Mouse (Mus musculus) lung, postnatal 0 days (tissue): ENCODE measurements around the gene Dop1b. TPM values are rescaled to one million over a fixed set of nuclear protein-coding genes. Genes with fewer than 3 reads are reported as not detected.

Source experiments
- ATAC-seq: fragments of 200-750 bp; cut with Nextera tagmentation; 2 replicates; pipeline ENCODE4 v1.8.0; 2017; ENCODE audit warnings: moderate library complexity
- DNase-seq: peaks from one replicate; pipeline ENCODE4 v3.0.0-alpha.2; 2016; ENCODE audit warnings: low spot score
- H3K27ac ChIP-seq: fragments of 300-500 bp; sonication (generic); 2 replicates; pipeline ENCODE4 v1.5.1; 2014; ENCODE audit warnings: antibody characterized with exemption, mild to moderate bottlenecking, low read length, mixed read lengths
- H3K27me3 ChIP-seq: fragments of 300-500 bp; sonication (generic); replicated peaks from 2 replicates; pipeline ENCODE4 v1.6.1; 2014; ENCODE audit warnings: low read length, mixed read lengths; ENCODE audit not compliant: insufficient read depth
- H3K36me3 ChIP-seq: fragments of 300-500 bp; sonication (generic); 2 replicates; pipeline ENCODE4 v1.6.1; 2014; ENCODE audit warnings: low read length, mixed read lengths; ENCODE audit not compliant: insufficient read depth
- H3K4me1 ChIP-seq: fragments of 300-500 bp; sonication (generic); 2 replicates; pipeline ENCODE4 v1.6.1; 2014; ENCODE audit warnings: antibody characterized with exemption, low read depth, low read length, mixed read lengths; ENCODE audit not compliant: insufficient read depth
- H3K4me2 ChIP-seq: fragments of 300-500 bp; sonication (generic); replicated peaks from 2 replicates; pipeline ENCODE4 v1.6.1; 2014; ENCODE audit warnings: low read depth, mild to moderate bottlenecking, low read length, moderate library complexity, mixed read lengths
- H3K4me3 ChIP-seq: fragments of 300-500 bp; sonication (generic); 2 replicates; pipeline ENCODE4 v1.5.1; 2014; ENCODE audit warnings: low read depth, low read length
- H3K9ac ChIP-seq: fragments of 300-500 bp; sonication (generic); replicated peaks from 2 replicates; pipeline ENCODE4 v1.6.1; 2014; ENCODE audit warnings: low read depth, mild to moderate bottlenecking
- H3K9me3 ChIP-seq: fragments of 300-500 bp; sonication (generic); 2 replicates; pipeline ENCODE4 v1.6.1; 2016; ENCODE audit warnings: low read length, mixed read lengths
- CTCF ChIP-seq: IDR thresholded peaks from 2 replicates; pipeline ENCODE4 v1.5.1; 2016; ENCODE audit warnings: antibody characterized with exemption, mild to moderate bottlenecking
- EP300 ChIP-seq: IDR thresholded peaks from 2 replicates; pipeline ENCODE4 v1.6.1; 2016; ENCODE audit warnings: antibody characterized with exemption, mild to moderate bottlenecking, control low read depth
- WGBS: fragments of 180-500 bp; shearing (Covaris S2); extraction: QIAGEN DNeasy Blood & Tissue Kit; methylation state at CpG from one replicate; pipeline ENCODE4 v1.1.7; 2014; 5-methylcytosine and 5-hydroxymethylcytosine counted together
- polyA plus RNA-seq: library from polyadenylated mRNA; unstranded; fragments of >200 nt; fragmentation: Nextera tagmentation; extraction: Ambion mirVana; gene quantifications from 2 replicates; pipeline ENCODE4 v1.2.1, GENCODE M21; 2015

The Dop1b gene
- polyA plus RNA-seq, 1 experiment from 2014 or later: 14.8 TPM

DNA sequence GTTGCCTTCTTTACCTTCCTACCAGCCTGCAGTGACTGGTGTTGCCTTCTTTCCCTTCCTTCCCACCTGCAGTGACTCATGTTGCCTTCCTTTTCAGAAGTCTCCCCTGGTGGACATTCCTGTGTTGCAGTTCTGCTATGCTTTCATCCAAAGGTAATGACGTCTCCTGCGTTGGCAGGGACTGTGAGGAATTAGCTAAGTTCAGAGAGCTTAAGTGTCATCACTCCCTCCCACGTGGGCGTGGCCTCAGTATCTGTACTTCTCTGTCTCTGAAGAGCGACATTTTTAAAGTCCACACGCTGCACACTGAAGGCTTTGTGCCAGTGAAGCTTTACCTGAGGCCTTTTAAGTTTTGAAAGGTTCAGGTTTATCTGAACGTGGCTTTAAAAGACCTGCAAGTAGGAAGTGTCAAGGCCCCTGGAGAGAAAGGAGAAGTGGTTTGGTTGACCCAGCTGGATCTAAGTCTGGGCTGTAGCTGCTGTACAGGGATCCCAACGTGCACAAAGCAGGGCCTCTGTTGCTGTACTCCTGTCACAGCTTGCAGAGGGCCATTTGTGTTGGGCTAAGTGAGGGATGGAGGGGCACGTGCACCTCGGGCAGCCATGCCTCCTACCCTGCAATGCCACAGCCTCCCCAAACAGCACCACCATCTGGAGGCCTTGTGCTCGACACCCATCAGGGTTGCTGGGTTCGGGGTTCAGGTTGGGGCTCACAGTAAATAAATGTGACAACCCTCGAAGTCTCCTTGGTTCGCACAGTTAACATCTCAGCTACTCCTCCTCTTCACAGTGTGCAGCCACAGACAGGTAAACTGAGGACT lies 69.2 kb downstream of the Dop1b start:
- H3K27ac ChIP-seq: no peak overlapping the region

DNA sequence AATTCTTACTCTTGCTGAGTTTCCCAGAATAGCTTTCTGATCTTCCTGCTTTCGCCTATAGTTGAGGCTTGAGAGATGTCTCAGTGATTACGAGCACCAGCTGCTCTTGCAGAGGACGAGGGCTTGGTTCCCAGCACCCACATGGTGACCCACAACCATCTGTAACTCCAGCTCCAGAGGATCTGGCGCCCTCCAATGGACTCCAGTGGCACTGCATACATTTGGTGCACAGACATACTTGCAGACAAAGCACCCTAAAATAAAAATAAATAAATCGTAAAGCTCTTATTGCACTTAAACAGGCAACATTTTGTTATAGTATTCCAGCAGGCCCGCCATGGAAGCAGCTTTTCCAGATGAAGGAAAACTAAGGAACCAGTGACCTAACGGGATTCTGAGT lies 72.5 kb downstream of the Dop1b start:
- peak; percentile 27; the same call in 1 of the 2 replicates for TF ChIP-seq CTCF
- no peak for TF ChIP-seq EP300
- peaks cover 12% of the 10 kb centered on the region for H3K36me3 ChIP-seq
- no peaks in the 10 kb centered on the region for H3K4me1 ChIP-seq
- H3K4me2 ChIP-seq: no peak overlapping the region
- no peaks in the 10 kb centered on the region for H3K9me3 ChIP-seq
- ATAC-seq (no peak), DNase-seq (no peak)
- H3K4me3 ChIP-seq: no peak overlapping the region
- no peak overlapping the region for H3K27ac ChIP-seq
- H3K27me3 ChIP-seq: no peaks in the 10 kb centered on the region
- H3K9ac ChIP-seq: no peak overlapping the region
- 92% methylated on average over 7 of the region's 7 CpGs for WGBS

More for the DNA sequence above, 69.2 kb downstream of the Dop1b start:
- Histone ChIP-seq H3K27me3 (no peaks in the 10 kb centered on the region), H3K36me3 (peaks cover 15% of the 10 kb centered on the region), H3K9ac (no peak overlapping the region), H3K4me2 (no peak overlapping the region), H3K4me3 (no peak overlapping the region), H3K9me3 (no peaks in the 10 kb centered on the region), H3K4me1 (no peaks in the 10 kb centered on the region)
- 45% methylated on average over 14 of the region's 14 CpGs for WGBS
- ATAC-seq (peak; percentile 79), DNase-seq (peak; percentile 78)
- no peak for TF ChIP-seq EP300
- TF ChIP-seq CTCF: peak; percentile 62

DNA sequence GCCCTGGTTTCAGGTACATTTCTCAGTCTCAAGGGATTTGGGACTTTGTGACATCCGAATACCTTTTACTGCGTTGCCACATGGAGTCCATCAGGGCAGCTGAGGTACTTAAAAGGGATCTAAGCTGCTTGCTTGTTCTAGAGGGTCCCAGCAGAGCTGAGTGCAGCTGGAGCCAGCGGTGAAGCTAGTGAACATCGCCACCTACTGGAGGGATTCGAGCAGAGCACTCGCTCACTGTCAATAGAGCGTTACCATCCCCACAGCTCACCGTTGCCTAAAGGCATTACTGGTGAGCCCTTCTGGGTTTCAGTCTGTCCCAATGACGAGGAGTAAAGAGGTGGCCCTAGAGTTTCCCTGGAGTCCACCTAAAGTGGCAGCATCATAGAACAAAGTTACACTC lies 74.1 kb downstream of the Dop1b start:
- H3K9me3 ChIP-seq: no peaks in the 10 kb centered on the region
- peak; percentile 86 for DNase-seq
- peaks cover 12% of the 10 kb centered on the region for H3K36me3 ChIP-seq
- no peak overlapping the region for H3K27ac ChIP-seq
- no peak overlapping the region for H3K4me3 ChIP-seq
- 6% methylated on average over 9 of the region's 9 CpGs for WGBS
- no peak overlapping the region for H3K4me2 ChIP-seq
- H3K9ac ChIP-seq: no peak overlapping the region
- H3K27me3 ChIP-seq: no peaks in the 10 kb centered on the region
- H3K4me1 ChIP-seq: no peaks in the 10 kb centered on the region
- no peak for TF ChIP-seq EP300
- peak; percentile 97 for TF ChIP-seq CTCF
- ATAC-seq: peak; percentile 90

DNA sequence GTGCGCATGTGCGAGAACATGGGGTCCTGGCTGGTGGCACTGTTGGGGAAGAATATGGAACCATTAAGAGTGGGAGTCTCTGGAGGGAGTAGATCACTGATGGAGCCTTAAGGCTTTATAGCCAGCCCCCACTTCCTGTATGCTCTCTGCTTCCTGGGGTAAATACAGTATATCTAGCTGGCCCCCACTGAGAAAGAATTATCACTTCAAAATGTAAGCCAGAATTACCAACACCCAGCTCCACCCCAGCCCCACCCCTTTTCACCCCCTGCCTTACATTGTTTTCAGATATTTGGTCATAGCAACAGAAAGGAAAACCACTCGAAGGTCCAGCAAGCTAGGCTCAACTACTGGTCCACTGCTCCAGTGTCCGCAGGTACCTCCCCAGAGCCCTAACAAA lies 76.7 kb downstream of the Dop1b start:
- DNase-seq: no peak
- H3K4me1 ChIP-seq: no peaks in the 10 kb centered on the region
- no peak overlapping the region for H3K9ac ChIP-seq
- H3K27me3 ChIP-seq: no peaks in the 10 kb centered on the region
- no peak overlapping the region for H3K4me2 ChIP-seq
- no peak overlapping the region for H3K4me3 ChIP-seq
- TF ChIP-seq CTCF (no peak), EP300 (no peak)
- WGBS: 76% methylated on average over 4 of the region's 4 CpGs
- H3K27ac ChIP-seq: no peak overlapping the region
- peaks cover 18% of the 10 kb centered on the region for H3K36me3 ChIP-seq
- no peaks in the 10 kb centered on the region for H3K9me3 ChIP-seq
- no peak for ATAC-seq

DNA sequence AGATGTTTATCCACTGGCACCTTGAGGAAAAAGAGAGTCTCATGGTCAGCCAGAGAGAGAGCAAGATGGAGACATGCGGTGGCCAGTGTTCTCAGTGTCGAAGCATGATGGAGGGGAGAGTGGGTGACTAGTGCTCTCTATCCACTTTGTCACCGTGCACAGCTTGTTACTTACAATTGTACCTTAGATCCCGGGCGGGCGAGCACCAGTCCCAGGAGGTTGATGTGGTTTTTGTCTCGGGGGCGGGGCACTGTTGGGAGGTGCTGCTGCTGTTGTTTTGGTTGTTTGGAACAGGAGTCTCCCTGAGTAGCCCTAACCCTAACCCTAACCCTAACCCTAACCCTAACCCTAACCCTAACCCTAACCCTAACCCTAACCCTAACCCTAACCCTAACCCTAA lies 77.2 kb downstream of the Dop1b start:
- ATAC-seq (no peak), DNase-seq (no peak)
- Histone ChIP-seq H3K4me1 (no peaks in the 10 kb centered on the region), H3K9ac (no peak overlapping the region), H3K9me3 (no peaks in the 10 kb centered on the region), H3K36me3 (peaks cover 17% of the 10 kb centered on the region), H3K4me2 (no peak overlapping the region), H3K4me3 (no peak overlapping the region), H3K27ac (no peak overlapping the region), H3K27me3 (no peaks in the 10 kb centered on the region)
- WGBS: 94% methylated on average over 8 of the region's 8 CpGs
- TF ChIP-seq EP300 (no peak), CTCF (no peak)

DNA sequence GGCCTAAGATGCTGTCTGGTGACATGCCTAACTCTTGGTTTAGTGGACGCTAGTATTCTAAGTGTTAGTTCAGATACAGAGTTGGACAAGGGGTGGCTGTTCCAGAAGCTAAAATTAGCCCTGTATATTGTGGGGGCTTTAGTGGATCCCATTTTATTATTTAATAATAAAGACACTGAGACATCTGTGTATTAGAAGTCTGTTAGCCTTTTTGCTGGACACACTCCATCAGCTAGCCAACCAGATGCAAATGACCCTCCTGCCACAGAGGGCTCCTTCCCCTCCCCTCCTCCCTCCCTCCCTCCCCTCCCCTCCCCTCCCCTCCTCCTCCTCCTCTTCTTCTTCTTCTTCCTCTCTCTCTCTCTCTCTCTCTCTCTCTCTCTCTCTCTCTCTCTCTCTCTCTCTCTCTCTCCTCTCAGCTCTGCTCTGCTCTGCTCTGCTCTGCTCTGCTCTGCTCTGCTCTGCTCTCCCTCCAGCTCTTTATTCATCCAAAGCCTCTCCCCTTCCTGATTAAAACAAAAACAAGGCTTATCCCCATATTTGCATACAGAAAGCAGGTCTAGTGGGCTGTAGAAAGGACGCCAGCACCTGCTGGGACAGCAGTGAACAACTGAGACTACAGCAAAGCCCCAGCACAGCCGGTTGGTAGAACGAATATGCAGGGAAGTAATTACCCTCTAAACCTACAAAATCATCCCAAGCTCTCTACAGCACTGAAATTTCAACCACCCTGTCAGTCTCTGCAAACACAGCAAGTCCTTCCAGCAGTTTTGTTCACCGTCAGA lies 78.5 kb downstream of the Dop1b start:
- H3K27me3 ChIP-seq: no peaks in the 10 kb centered on the region
- ATAC-seq: no peak

More for the DNA sequence above, 78.5 kb downstream of the Dop1b start:
- DNase-seq: no peak
- H3K36me3 ChIP-seq: peaks cover 7% of the 10 kb centered on the region; the same call in 1 of the 2 replicates
- no peaks in the 10 kb centered on the region for H3K4me1 ChIP-seq
- WGBS: 42% methylated on average over 5 of the region's 5 CpGs
- TF ChIP-seq EP300 (no peak), CTCF (no peak)
- H3K27ac ChIP-seq: no peak overlapping the region
- H3K9me3 ChIP-seq: no peaks in the 10 kb centered on the region
- H3K4me2 ChIP-seq: no peak overlapping the region
- H3K4me3 ChIP-seq: no peak overlapping the region
- no peak overlapping the region for H3K9ac ChIP-seq
